Mouse (Mus musculus): ENCODE measurements around the gene Chrnb1. TPM values are rescaled to one million over a fixed set of nuclear protein-coding genes. Genes with fewer than 3 reads are reported as not detected.

Gene Chrnb1
- polyA plus RNA-seq, 1 experiment from 2014 or later = 4.2 TPM

DNA sequence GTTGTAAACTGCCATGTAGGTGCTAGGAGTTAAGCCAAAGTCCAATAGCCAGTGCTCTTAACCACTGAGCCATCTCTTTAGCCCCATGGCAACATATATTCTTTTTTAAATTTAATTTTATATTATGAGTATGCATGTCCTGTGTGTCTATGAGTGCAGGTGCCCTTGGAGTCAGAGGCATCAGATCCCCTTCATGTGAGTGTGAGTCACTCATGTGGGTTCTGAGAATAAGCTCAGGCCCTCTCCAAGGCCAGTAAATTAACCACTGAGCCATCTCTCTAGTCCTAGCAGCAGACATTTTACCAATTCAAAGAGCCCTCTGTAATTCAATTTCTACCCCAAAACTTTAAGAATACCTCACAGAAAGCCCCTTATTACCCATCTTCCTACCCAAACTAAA is 43.1 kb downstream of the Chrnb1 start:
- H3K9ac ChIP-seq (ENCODE audit: low read length) = no peak overlapping the region

DNA sequence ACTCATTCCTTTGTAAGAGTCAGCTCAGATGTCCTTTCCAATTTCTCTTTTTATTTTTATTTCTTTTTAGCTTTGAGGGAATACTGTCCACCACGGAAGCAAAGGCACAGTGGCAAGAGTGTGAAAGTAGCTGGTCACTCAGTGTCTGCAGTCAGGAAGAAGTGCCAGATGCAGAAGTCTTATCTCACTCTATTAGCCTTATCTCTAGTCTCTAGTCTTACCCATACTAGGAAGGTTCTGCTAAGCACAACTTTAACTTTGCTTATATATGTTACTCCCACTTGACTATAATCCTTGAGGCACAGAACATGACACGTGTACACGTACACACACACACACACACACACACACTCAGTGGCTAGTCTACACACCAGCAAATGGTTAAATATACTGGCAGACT is 44.1 kb downstream of the Chrnb1 start:
- H3K27ac ChIP-seq (ENCODE audit: low read depth, low read length) = no peak overlapping the region
- H3K27me3 ChIP-seq (ENCODE audit: control insufficient read depth, insufficient read depth, low read length) = no peaks in the 10 kb centered on the region
- H3K36me3 ChIP-seq (ENCODE audit: control insufficient read depth, insufficient read depth, low read length) = peaks cover 7% of the 10 kb centered on the region; the same call in 1 of the 2 replicates
- WGBS = 88% methylated on average over 3 of the region's 3 CpGs
- no peak overlapping the region for H3K9ac ChIP-seq (ENCODE audit: low read length)
- ATAC-seq (ENCODE audit: insufficient read depth, low FRiP score, low TSS enrichment) (no peak), DNase-seq (ENCODE audit: low spot score) (no peak)
- H3K4me1 ChIP-seq (ENCODE audit: control insufficient read depth, insufficient read depth, low read length) = peaks cover 9% of the 10 kb centered on the region; the same call in 1 of the 2 replicates
- H3K9me3 ChIP-seq (ENCODE audit: control insufficient read depth, low read length) = no peaks in the 10 kb centered on the region
- no peak overlapping the region for H3K4me2 ChIP-seq (ENCODE audit: low read depth)
- no peak overlapping the region for H3K4me3 ChIP-seq (ENCODE audit: low read depth, low read length)

More for the DNA sequence above, 43.1 kb downstream of the Chrnb1 start:
- no peaks in the 10 kb centered on the region for H3K27me3 ChIP-seq (ENCODE audit: control insufficient read depth, insufficient read depth, low read length)
- H3K27ac ChIP-seq (ENCODE audit: low read depth, low read length) = no peak overlapping the region
- DNase-seq (ENCODE audit: low spot score) (no peak), ATAC-seq (ENCODE audit: insufficient read depth, low FRiP score, low TSS enrichment) (no peak)
- H3K36me3 ChIP-seq (ENCODE audit: control insufficient read depth, insufficient read depth, low read length) = 0 out of 2 replicates have a peak, but pooled peaks cover 2% of the 10 kb centered on the region
- no peaks in the 10 kb centered on the region for H3K9me3 ChIP-seq (ENCODE audit: control insufficient read depth, low read length)
- peaks cover 18% of the 10 kb centered on the region for H3K4me1 ChIP-seq (ENCODE audit: control insufficient read depth, insufficient read depth, low read length)
- no peak overlapping the region for H3K4me3 ChIP-seq (ENCODE audit: low read depth, low read length)
- H3K4me2 ChIP-seq (ENCODE audit: low read depth) = no peak overlapping the region

Other genes with a start within 250 kb of the Chrnb1 start
- gene Dnah2, start 246.8 kb downstream of the Chrnb1 start, polyA plus RNA-seq (2014; fragmentation: Nextera tagmentation; extraction: Ambion mirVana) = 0.92 and 1.2 TPM in 2 replicates
- 9.6 and 9.7 TPM in 2 replicates for gene Efnb3, start 235.7 kb downstream of the Chrnb1 start, polyA plus RNA-seq (2014; fragmentation: Nextera tagmentation; extraction: Ambion mirVana)
- gene Wrap53, start 215.7 kb downstream of the Chrnb1 start, polyA plus RNA-seq (2014; fragmentation: Nextera tagmentation; extraction: Ambion mirVana) = 34.5 and 34.6 TPM in 2 replicates
- 169 and 175 TPM in 2 replicates for gene Trp53, start 215.6 kb downstream of the Chrnb1 start, polyA plus RNA-seq (2014; fragmentation: Nextera tagmentation; extraction: Ambion mirVana)
- 7.2 and 7.7 TPM in 2 replicates for gene Atp1b2, start 190.0 kb downstream of the Chrnb1 start, polyA plus RNA-seq (2014; fragmentation: Nextera tagmentation; extraction: Ambion mirVana)
- not detected in 2 replicates for gene Shbg, start 178.0 kb downstream of the Chrnb1 start, polyA plus RNA-seq (2014; fragmentation: Nextera tagmentation; extraction: Ambion mirVana)
- 14.9 and 19.0 TPM in 2 replicates for gene Sat2, start 173.9 kb downstream of the Chrnb1 start, polyA plus RNA-seq (2014; fragmentation: Nextera tagmentation; extraction: Ambion mirVana)
- 36.4 and 40.3 TPM in 2 replicates for gene Fxr2, start 163.0 kb downstream of the Chrnb1 start, polyA plus RNA-seq (2014; fragmentation: Nextera tagmentation; extraction: Ambion mirVana)
- not detected in 2 replicates for gene Sox15, start 140.6 kb downstream of the Chrnb1 start, polyA plus RNA-seq (2014; fragmentation: Nextera tagmentation; extraction: Ambion mirVana)
- gene Mpdu1, start 133.3 kb downstream of the Chrnb1 start, polyA plus RNA-seq (2014; fragmentation: Nextera tagmentation; extraction: Ambion mirVana) = 26.8 and 30.0 TPM in 2 replicates
- 5.5 and 6.7 TPM in 2 replicates for gene Cd68, start 129.8 kb downstream of the Chrnb1 start, polyA plus RNA-seq (2014; fragmentation: Nextera tagmentation; extraction: Ambion mirVana)
- gene Eif4a1, start 123.5 kb downstream of the Chrnb1 start, polyA plus RNA-seq (2014; fragmentation: Nextera tagmentation; extraction: Ambion mirVana) = 781 and 824 TPM in 2 replicates
- gene Senp3, start 113.9 kb downstream of the Chrnb1 start, polyA plus RNA-seq (2014; fragmentation: Nextera tagmentation; extraction: Ambion mirVana) = 88.6 and 93.8 TPM in 2 replicates
- gene Tnfsf13, start 110.2 kb downstream of the Chrnb1 start, polyA plus RNA-seq (2014; fragmentation: Nextera tagmentation; extraction: Ambion mirVana) = 0.19 TPM in 1 of 2 replicates, not detected in the other
- 1.5 and 1.7 TPM in 2 replicates for gene Tnfsf12, start 100.1 kb downstream of the Chrnb1 start, polyA plus RNA-seq (2014; fragmentation: Nextera tagmentation; extraction: Ambion mirVana)
- gene Tnfsfm13, start 99.8 kb downstream of the Chrnb1 start, polyA plus RNA-seq (2014; fragmentation: Nextera tagmentation; extraction: Ambion mirVana) = 1.4 and 1.5 TPM in 2 replicates
- 65.0 and 65.3 TPM in 2 replicates for gene Polr2a, start 37.3 kb downstream of the Chrnb1 start, polyA plus RNA-seq (2014; fragmentation: Nextera tagmentation; extraction: Ambion mirVana)
- not detected in 2 replicates for gene Slc35g3, start 34.0 kb downstream of the Chrnb1 start, polyA plus RNA-seq (2014; fragmentation: Nextera tagmentation; extraction: Ambion mirVana)
- gene Zbtb4, start 30.0 kb downstream of the Chrnb1 start, polyA plus RNA-seq (2014; fragmentation: Nextera tagmentation; extraction: Ambion mirVana) = 0.99 and 1.3 TPM in 2 replicates
- gene Fgf11, start 5.9 kb upstream of the Chrnb1 start, polyA plus RNA-seq (2014; fragmentation: Nextera tagmentation; extraction: Ambion mirVana) = 2.0 and 3.0 TPM in 2 replicates
- 0.69 and 0.88 TPM in 2 replicates for gene Tmem102, start 9.7 kb upstream of the Chrnb1 start, polyA plus RNA-seq (2014; fragmentation: Nextera tagmentation; extraction: Ambion mirVana)
- gene Gm39566, start 19.4 kb upstream of the Chrnb1 start, polyA plus RNA-seq (2014; fragmentation: Nextera tagmentation; extraction: Ambion mirVana) = not detected in 2 replicates
- not detected in 2 replicates for gene Spem2, start 22.5 kb upstream of the Chrnb1 start, polyA plus RNA-seq (2014; fragmentation: Nextera tagmentation; extraction: Ambion mirVana)
- gene Spem1, start 26.2 kb upstream of the Chrnb1 start, polyA plus RNA-seq (2014; fragmentation: Nextera tagmentation; extraction: Ambion mirVana) = 0.23 TPM in 1 of 2 replicates, not detected in the other
- gene Nlgn2, start 41.8 kb upstream of the Chrnb1 start, polyA plus RNA-seq (2014; fragmentation: Nextera tagmentation; extraction: Ambion mirVana) = 10.9 and 11.4 TPM in 2 replicates
- 289 and 296 TPM in 2 replicates for gene Tmem256, start 42.6 kb upstream of the Chrnb1 start, polyA plus RNA-seq (2014; fragmentation: Nextera tagmentation; extraction: Ambion mirVana)
- gene Plscr3, start 50.4 kb upstream of the Chrnb1 start, polyA plus RNA-seq (2014; fragmentation: Nextera tagmentation; extraction: Ambion mirVana) = 75.4 and 83.7 TPM in 2 replicates
- gene Tnk1, start 62.8 kb upstream of the Chrnb1 start, polyA plus RNA-seq (2014; fragmentation: Nextera tagmentation; extraction: Ambion mirVana) = 0.23 and 0.72 TPM in 2 replicates
- not detected in 2 replicates for gene Tmem95, start 82.1 kb upstream of the Chrnb1 start, polyA plus RNA-seq (2014; fragmentation: Nextera tagmentation; extraction: Ambion mirVana)
- 3.1 and 3.6 TPM in 2 replicates for gene Kctd11, start 85.5 kb upstream of the Chrnb1 start, polyA plus RNA-seq (2014; fragmentation: Nextera tagmentation; extraction: Ambion mirVana)
- gene Acap1, start 99.6 kb upstream of the Chrnb1 start, polyA plus RNA-seq (2014; fragmentation: Nextera tagmentation; extraction: Ambion mirVana) = 0.53 and 1.1 TPM in 2 replicates
- 14.4 and 15.1 TPM in 2 replicates for gene 2810408A11Rik, start 105.0 kb upstream of the Chrnb1 start, polyA plus RNA-seq (2014; fragmentation: Nextera tagmentation; extraction: Ambion mirVana)
- gene Neurl4, start 105.1 kb upstream of the Chrnb1 start, polyA plus RNA-seq (2014; fragmentation: Nextera tagmentation; extraction: Ambion mirVana) = 14.2 and 18.0 TPM in 2 replicates
- gene Gps2, start 117.9 kb upstream of the Chrnb1 start, polyA plus RNA-seq (2014; fragmentation: Nextera tagmentation; extraction: Ambion mirVana) = 84.0 and 93.7 TPM in 2 replicates
- 1,905 and 1,926 TPM in 2 replicates for gene Eif5a, start 126.0 kb upstream of the Chrnb1 start, polyA plus RNA-seq (2014; fragmentation: Nextera tagmentation; extraction: Ambion mirVana)
- gene Ybx2, start 139.9 kb upstream of the Chrnb1 start, polyA plus RNA-seq (2014; fragmentation: Nextera tagmentation; extraction: Ambion mirVana) = 3.4 and 4.2 TPM in 2 replicates
- gene Slc2a4, start 152.2 kb upstream of the Chrnb1 start, polyA plus RNA-seq (2014; fragmentation: Nextera tagmentation; extraction: Ambion mirVana) = 11.4 and 11.8 TPM in 2 replicates
- 5.3 and 5.9 TPM in 2 replicates for gene Cldn7, start 168.8 kb upstream of the Chrnb1 start, polyA plus RNA-seq (2014; fragmentation: Nextera tagmentation; extraction: Ambion mirVana)
- 21.5 and 23.3 TPM in 2 replicates for gene Ctdnep1, start 185.2 kb upstream of the Chrnb1 start, polyA plus RNA-seq (2014; fragmentation: Nextera tagmentation; extraction: Ambion mirVana)
- gene Elp5, start 186.6 kb upstream of the Chrnb1 start, polyA plus RNA-seq (2014; fragmentation: Nextera tagmentation; extraction: Ambion mirVana) = 149 and 168 TPM in 2 replicates
- gene Gabarap, start 195.2 kb upstream of the Chrnb1 start, polyA plus RNA-seq (2014; fragmentation: Nextera tagmentation; extraction: Ambion mirVana) = 530 and 552 TPM in 2 replicates
- 54.4 and 57.6 TPM in 2 replicates for gene Phf23, start 199.8 kb upstream of the Chrnb1 start, polyA plus RNA-seq (2014; fragmentation: Nextera tagmentation; extraction: Ambion mirVana)
- 35.8 and 39.0 TPM in 2 replicates for gene Dvl2, start 204.7 kb upstream of the Chrnb1 start, polyA plus RNA-seq (2014; fragmentation: Nextera tagmentation; extraction: Ambion mirVana)
- 49.3 and 54.1 TPM in 2 replicates for gene Acadvl, start 219.5 kb upstream of the Chrnb1 start, polyA plus RNA-seq (2014; fragmentation: Nextera tagmentation; extraction: Ambion mirVana)
- gene Dlg4, start 221.0 kb upstream of the Chrnb1 start, polyA plus RNA-seq (2014; fragmentation: Nextera tagmentation; extraction: Ambion mirVana) = 14.6 and 15.0 TPM in 2 replicates

All from neural tube, embryonic 11.5 days (tissue).